Mouse (Mus musculus) C2C12 (cell line): ENCODE measurements at regions not wholly inside any gene's neighbourhood (a gene's known extent, or its start where the extent isn't known, plus 50 kb on each side); places are given as distances from the start of the nearest gene placed in this dataset.

Experiments used
- CEBPB ChIP-seq: IDR thresholded peaks from one replicate; pipeline ENCODE4 v1.6.1; 2011; ENCODE audit warnings: low read depth, mild to moderate bottlenecking, control low read depth, moderate library complexity
- CTCF ChIP-seq: IDR thresholded peaks from one replicate; pipeline ENCODE4 v1.5.1; 2011; ENCODE audit not compliant: control insufficient read depth, insufficient read depth, insufficient read length
- MAX ChIP-seq: IDR thresholded peaks from one replicate; pipeline ENCODE4 v1.6.1; 2011; ENCODE audit warnings: mild to moderate bottlenecking, control low read depth
- MYOG ChIP-seq: IDR thresholded peaks from one replicate; pipeline ENCODE4 v1.6.1; 2011; ENCODE audit not compliant: control insufficient read depth, insufficient read length; ENCODE audit errors: extremely low read depth
- USF1 ChIP-seq: IDR thresholded peaks from one replicate; pipeline ENCODE4 v1.6.1; 2011; ENCODE audit warnings: low read depth, mild to moderate bottlenecking, control low read depth, moderate library complexity

- no peak for TF ChIP-seq CTCF
- no peak for TF ChIP-seq USF1
- no peak for TF ChIP-seq MAX
- no peak for TF ChIP-seq MYOG
- no peak for TF ChIP-seq CEBPB
Observed at GRCm38 (mm10) chr2:171331529-171331928, 599.9 kb downstream of the Dok5 start.
